Mouse (Mus musculus) liver, embryonic 13.5 days (tissue): ENCODE data around the gene Hnrnpul2. TPM values are rescaled to one million over a fixed set of nuclear protein-coding genes. Genes with fewer than 3 reads are reported as not detected.

Source experiments
- ATAC-seq: fragments of 200-750 bp; cut with Nextera tagmentation; 2 replicates; pipeline ENCODE4 v1.8.0; 2017; ENCODE audit warnings: low read depth, mild to moderate bottlenecking, moderate number of reproducible peaks, moderate library complexity
- DNase-seq: peaks from one replicate; pipeline ENCODE4 v3.0.0; 2022
- H3K27ac ChIP-seq: fragments of 300-500 bp; sonication (generic); 2 replicates; pipeline ENCODE4 v1.5.1; 2015; ENCODE audit warnings: moderate library complexity, mild to moderate bottlenecking, inconsistent platforms
- H3K27me3 ChIP-seq: fragments of 300-500 bp; sonication (generic); 2 replicates; pipeline ENCODE4 v1.6.1; 2015; ENCODE audit warnings: mild to moderate bottlenecking, inconsistent platforms
- H3K36me3 ChIP-seq: fragments of 300-500 bp; sonication (generic); 2 replicates; pipeline ENCODE4 v1.6.1; 2015; ENCODE audit warnings: mild to moderate bottlenecking, inconsistent platforms
- H3K4me1 ChIP-seq: fragments of 300-500 bp; sonication (generic); replicated peaks from 2 replicates; pipeline ENCODE4 v1.6.1; 2015; ENCODE audit warnings: inconsistent platforms
- H3K4me2 ChIP-seq: fragments of 300-500 bp; sonication (generic); 2 replicates; pipeline ENCODE4 v1.6.1; 2015; ENCODE audit warnings: inconsistent platforms, mild to moderate bottlenecking, moderate library complexity
- H3K4me3 ChIP-seq: fragments of 300-500 bp; sonication (generic); replicated peaks from 2 replicates; pipeline ENCODE4 v1.5.1; 2015; ENCODE audit warnings: mild to moderate bottlenecking, inconsistent platforms
- H3K9ac ChIP-seq: fragments of 300-500 bp; sonication (generic); 2 replicates; pipeline ENCODE4 v1.6.1; 2015; ENCODE audit warnings: mild to moderate bottlenecking, inconsistent platforms
- H3K9me3 ChIP-seq: fragments of 300-500 bp; sonication (generic); replicated peaks from 2 replicates; pipeline ENCODE4 v1.6.1; 2016; ENCODE audit warnings: inconsistent platforms
- WGBS: fragments of 180-500 bp; shearing (Covaris S2); methylation state at CpG from one replicate; pipeline ENCODE4 v1.1.7; 2015; ENCODE audit not compliant: insufficient replicate concordance; 5-methylcytosine and 5-hydroxymethylcytosine counted together
- polyA plus RNA-seq: library from polyadenylated mRNA; unstranded; fragments of >200 nt; fragmentation: Nextera tagmentation; extraction: Ambion mirVana; gene quantifications from 2 replicates; pipeline ENCODE4 v1.2.1, GENCODE M21; 2015

The Hnrnpul2 gene
- polyA plus RNA-seq, 1 experiment from 2014 or later = 2.8 TPM

- peak within 1 kb of the TSS; percentile 79 for H3K9ac ChIP-seq
- peaks cover 45% of the 10 kb centered on the region for H3K4me1 ChIP-seq
- H3K9me3 ChIP-seq = no peaks in the 10 kb centered on the region
- ATAC-seq (peak; percentile 60), DNase-seq (peak; percentile 79)
- no peaks in the 10 kb centered on the region for H3K27me3 ChIP-seq
- WGBS = 1% methylated on average over 25 of the region's 25 CpGs
- peak within 1 kb of the TSS; percentile 60 for H3K27ac ChIP-seq
- peak within 1 kb of the TSS; percentile 73 for H3K4me3 ChIP-seq
- peaks cover 25% of the 10 kb centered on the region for H3K36me3 ChIP-seq
- peak within 1 kb of the TSS; percentile 79 for H3K4me2 ChIP-seq
Measured at GRCm38 (mm10) chr19:8798264-8798946, 21.4 kb upstream of the Hnrnpul2 start, which contains the start of gene Polr2g. Polr2g (minus strand) TSS chr19:8798577.

- no peak overlapping the region; the same call in 1 of the 2 replicates for H3K9ac ChIP-seq
- no peak for ATAC-seq
- H3K4me3 ChIP-seq = peak overlapping the region; percentile 73
- H3K27me3 ChIP-seq = no peaks in the 10 kb centered on the region
- no peaks in the 10 kb centered on the region for H3K9me3 ChIP-seq
- peaks cover 50% of the 10 kb centered on the region for H3K4me1 ChIP-seq
- H3K4me2 ChIP-seq = peak overlapping the region; percentile 79
- peaks cover 20% of the 10 kb centered on the region for H3K36me3 ChIP-seq
- H3K27ac ChIP-seq = no peak overlapping the region
- no peak for DNase-seq
Measured at GRCm38 (mm10) chr19:8798947-8799315, 20.9 kb upstream of the Hnrnpul2 start.

- Histone ChIP-seq H3K4me3 (peak within 1 kb of the TSS; percentile 68), H3K9me3 (no peaks in the 10 kb centered on the region), H3K27me3 (no peaks in the 10 kb centered on the region), H3K36me3 (peaks cover 17% of the 10 kb centered on the region), H3K27ac (peak within 1 kb of the TSS; percentile 80), H3K4me2 (peak within 1 kb of the TSS; percentile 78), H3K4me1 (peaks cover 48% of the 10 kb centered on the region), H3K9ac (peak within 1 kb of the TSS; percentile 69)
- ATAC-seq (peak; percentile 95), DNase-seq (peak; percentile 97)
- WGBS = under 1% methylated on average over 30 of the region's 30 CpGs
Measured at GRCm38 (mm10) chr19:8802130-8802821, 17.5 kb upstream of the Hnrnpul2 start, which contains the start of gene Zbtb3. Zbtb3 (plus strand) TSS chr19:8802555.

- Histone ChIP-seq H3K27ac (peak overlapping the region; percentile 72), H3K27me3 (no peaks in the 10 kb centered on the region), H3K4me2 (peak overlapping the region; percentile 78), H3K9me3 (no peaks in the 10 kb centered on the region), H3K4me1 (peaks cover 41% of the 10 kb centered on the region), H3K4me3 (peak overlapping the region; percentile 68), H3K36me3 (peaks cover 24% of the 10 kb centered on the region), H3K9ac (peak overlapping the region; percentile 37; the same call in 1 of the 2 replicates)
- 63% methylated on average over 9 of the region's 9 CpGs for WGBS
- DNase-seq (no peak), ATAC-seq (no peak)
Measured at GRCm38 (mm10) chr19:8803204-8803780, 16.5 kb upstream of the Hnrnpul2 start.

GRCm38 (mm10) chr19:8803879-8804660 lies 15.7 kb upstream of the Hnrnpul2 start:
- Histone ChIP-seq H3K4me2 (0 out of 2 replicates have a peak overlapping the region, but pooled peaks have one; percentile 4), H3K27me3 (no peaks in the 10 kb centered on the region), H3K27ac (peak overlapping the region; percentile 72), H3K4me3 (no peak overlapping the region), H3K9ac (peak overlapping the region; percentile 37; the same call in 1 of the 2 replicates), H3K9me3 (no peaks in the 10 kb centered on the region), H3K4me1 (peaks cover 36% of the 10 kb centered on the region), H3K36me3 (peaks cover 29% of the 10 kb centered on the region)
- ATAC-seq = no peak
- no peak for DNase-seq
- WGBS = 62% methylated on average over 11 of the region's 11 CpGs

GRCm38 (mm10) chr19:8806810-8807209 lies 13.0 kb upstream of the Hnrnpul2 start:
- WGBS = 84% methylated on average over 5 of the region's 5 CpGs
- Histone ChIP-seq H3K4me1 (peaks cover 23% of the 10 kb centered on the region), H3K27me3 (no peaks in the 10 kb centered on the region), H3K4me3 (no peak overlapping the region), H3K9me3 (no peaks in the 10 kb centered on the region), H3K9ac (no peak overlapping the region), H3K4me2 (no peak overlapping the region), H3K36me3 (peaks cover 51% of the 10 kb centered on the region), H3K27ac (no peak overlapping the region)
- ATAC-seq = no peak
- DNase-seq = no peak

GRCm38 (mm10) chr19:8815812-8816211 lies 4.0 kb upstream of the Hnrnpul2 start:
- ATAC-seq = no peak
- Histone ChIP-seq H3K27ac (no peak overlapping the region), H3K9ac (no peak overlapping the region), H3K9me3 (no peaks in the 10 kb centered on the region), H3K27me3 (no peaks in the 10 kb centered on the region), H3K4me2 (no peak overlapping the region), H3K4me3 (no peak overlapping the region), H3K36me3 (peaks cover 58% of the 10 kb centered on the region), H3K4me1 (peaks cover 33% of the 10 kb centered on the region)
- WGBS = 87% methylated on average over 11 of the region's 11 CpGs
- no peak for DNase-seq

GRCm38 (mm10) chr19:8817001-8817400 lies 2.8 kb upstream of the Hnrnpul2 start:
- peaks cover 48% of the 10 kb centered on the region for H3K36me3 ChIP-seq
- WGBS = 74% methylated on average over 3 of the region's 3 CpGs
- peak overlapping the region; percentile 99 for H3K9ac ChIP-seq
- H3K9me3 ChIP-seq = no peaks in the 10 kb centered on the region
- 0 out of 2 replicates have a peak overlapping the region, but pooled peaks have one; percentile 58 for H3K27ac ChIP-seq
- H3K4me2 ChIP-seq = peak overlapping the region; percentile 52
- peak overlapping the region; percentile 98 for H3K4me3 ChIP-seq
- no peak for DNase-seq
- ATAC-seq = no peak
- peaks cover 37% of the 10 kb centered on the region for H3K4me1 ChIP-seq
- no peaks in the 10 kb centered on the region for H3K27me3 ChIP-seq

- Histone ChIP-seq H3K36me3 (peaks cover 42% of the 10 kb centered on the region), H3K4me2 (peak overlapping the region; percentile 91), H3K27ac (peak overlapping the region; percentile 99), H3K4me3 (peak overlapping the region; percentile 98), H3K27me3 (no peaks in the 10 kb centered on the region), H3K9ac (peak overlapping the region; percentile 99), H3K9me3 (no peaks in the 10 kb centered on the region), H3K4me1 (peaks cover 50% of the 10 kb centered on the region)
- 16% methylated on average over 14 of the region's 14 CpGs for WGBS
- ATAC-seq (no peak), DNase-seq (no peak)
Measured at GRCm38 (mm10) chr19:8818301-8818798, 1.5 kb upstream of the Hnrnpul2 start.

- peak; percentile 95 for DNase-seq
- Histone ChIP-seq H3K4me1 (peaks cover 53% of the 10 kb centered on the region), H3K9ac (peak within 1 kb of the TSS; percentile 99), H3K4me3 (peak within 1 kb of the TSS; percentile 98), H3K27ac (peak within 1 kb of the TSS; percentile 99), H3K36me3 (peaks cover 42% of the 10 kb centered on the region), H3K27me3 (no peaks in the 10 kb centered on the region), H3K4me2 (peak within 1 kb of the TSS; percentile 91), H3K9me3 (no peaks in the 10 kb centered on the region)
- peak; percentile 79 for ATAC-seq
- WGBS = under 1% methylated on average over 33 of the region's 33 CpGs
Measured at GRCm38 (mm10) chr19:8818801-8819595, 812 bp upstream of the Hnrnpul2 start, which contains the start of gene Ttc9c. Ttc9c (minus strand) TSS chr19:8819333.
